Mouse (Mus musculus): ENCODE measurements around the gene Serpina3a.

Serpina3a gene

DNA sequence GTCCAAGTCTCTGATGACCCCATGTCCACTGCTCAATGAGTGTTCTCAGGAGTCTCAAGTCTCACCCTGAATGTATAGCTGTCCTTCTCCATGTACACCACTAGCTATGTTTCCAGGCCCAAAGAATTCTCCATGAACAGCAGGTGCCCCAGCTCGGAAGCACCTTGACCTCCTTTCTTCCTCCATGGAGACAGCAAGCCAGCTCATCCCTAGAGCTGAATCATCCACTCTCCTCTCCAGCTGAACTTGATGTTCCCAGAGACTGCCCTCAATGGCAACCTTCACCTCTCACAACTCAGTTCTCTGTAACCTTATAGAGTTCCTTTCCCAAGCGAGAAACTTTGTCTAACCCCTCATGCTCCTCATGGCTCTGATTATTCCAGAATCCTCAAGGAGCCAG, 33.0 kb downstream of the Serpina3a start:
- DNase-seq = no peak

DNA sequence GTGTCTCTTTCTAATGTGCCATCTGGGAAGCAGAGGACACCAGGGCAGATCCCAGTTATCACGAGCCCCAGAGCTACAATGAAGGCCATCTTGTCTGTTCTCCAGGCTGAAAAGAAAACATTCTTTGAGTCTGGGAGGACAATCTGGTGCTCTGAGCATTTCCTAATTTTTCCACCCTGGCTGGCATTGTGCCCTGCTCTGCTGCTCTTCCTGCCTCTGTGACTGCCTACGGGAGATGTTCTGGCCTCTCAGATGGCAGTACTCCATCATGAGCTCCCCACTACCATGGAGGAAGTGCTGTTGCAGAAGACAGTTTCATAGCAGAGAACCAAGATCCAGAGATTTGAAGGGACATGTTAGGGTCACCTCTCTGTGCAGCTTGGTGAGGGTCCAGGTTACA, 39.5 kb downstream of the Serpina3a start:
- no peak for DNase-seq

DNA sequence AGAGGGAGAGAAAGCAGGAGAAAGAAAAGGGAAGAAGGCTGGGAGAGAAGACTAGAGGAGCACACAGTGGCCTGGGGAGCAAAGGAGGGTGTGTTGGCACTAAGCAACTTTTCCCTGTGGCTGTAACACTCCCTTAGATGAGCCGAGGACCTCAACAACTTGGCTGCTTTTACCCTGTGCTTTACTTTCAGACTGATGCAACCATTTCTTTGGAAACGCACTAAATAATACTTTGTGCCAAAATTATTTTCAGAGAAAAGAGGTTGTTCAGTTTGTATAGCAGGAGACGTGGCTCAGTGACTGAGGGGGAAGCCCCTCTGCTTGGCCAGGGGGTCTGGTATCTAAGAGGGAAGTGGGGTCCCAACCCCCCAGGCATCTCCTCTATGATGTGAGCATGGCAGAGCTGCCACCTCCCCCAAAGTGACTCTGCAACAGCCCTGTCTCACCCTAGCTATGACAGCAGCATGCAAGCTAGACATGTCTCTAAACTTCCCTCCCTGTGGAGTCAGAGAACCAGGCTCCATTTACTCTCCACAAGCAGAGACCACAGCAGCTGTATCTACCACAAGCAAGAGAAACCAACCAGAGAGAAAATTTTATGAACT, 40.6 kb downstream of the Serpina3a start:
- DNase-seq = no peak

DNA sequence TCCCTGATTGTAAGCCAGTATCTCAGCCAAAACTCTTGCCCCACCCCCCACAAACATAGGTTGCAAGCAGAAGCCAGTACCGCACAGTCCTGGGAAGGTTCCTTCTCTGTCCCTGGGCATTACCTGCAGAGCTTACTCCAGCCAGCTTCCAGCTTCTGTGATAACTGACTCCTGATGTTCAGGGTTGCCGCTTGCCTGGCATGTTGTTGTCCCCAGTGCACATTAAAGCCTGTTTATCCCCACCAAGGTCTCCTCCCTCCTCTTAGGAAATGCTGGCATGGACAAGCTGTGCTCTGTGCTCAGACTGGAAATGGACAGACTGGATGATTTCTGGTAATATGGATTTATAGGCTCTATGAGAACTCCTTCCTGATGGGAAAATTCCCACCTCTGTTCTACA, 41.1 kb downstream of the Serpina3a start, which contains the start of gene Serpina3c:
TSS of gene Serpina3c (minus strand) at position 215 of the 400 bp plus-strand sequence.
- DNase-seq = no peak

Measured in right cerebral cortex, postnatal 4 days (tissue).